Mouse (Mus musculus): ENCODE data around the gene Zfand3. TPM values are rescaled to one million over a fixed set of nuclear protein-coding genes. Genes with fewer than 3 reads are reported as not detected.
A peak's percentile ranks its signal among the peaks of the same experiment; 100 is the strongest.

Gene Zfand3
- total RNA-seq, 2 experiments from 2014 or later, result 9.1 to 16.2 TPM

DNA sequence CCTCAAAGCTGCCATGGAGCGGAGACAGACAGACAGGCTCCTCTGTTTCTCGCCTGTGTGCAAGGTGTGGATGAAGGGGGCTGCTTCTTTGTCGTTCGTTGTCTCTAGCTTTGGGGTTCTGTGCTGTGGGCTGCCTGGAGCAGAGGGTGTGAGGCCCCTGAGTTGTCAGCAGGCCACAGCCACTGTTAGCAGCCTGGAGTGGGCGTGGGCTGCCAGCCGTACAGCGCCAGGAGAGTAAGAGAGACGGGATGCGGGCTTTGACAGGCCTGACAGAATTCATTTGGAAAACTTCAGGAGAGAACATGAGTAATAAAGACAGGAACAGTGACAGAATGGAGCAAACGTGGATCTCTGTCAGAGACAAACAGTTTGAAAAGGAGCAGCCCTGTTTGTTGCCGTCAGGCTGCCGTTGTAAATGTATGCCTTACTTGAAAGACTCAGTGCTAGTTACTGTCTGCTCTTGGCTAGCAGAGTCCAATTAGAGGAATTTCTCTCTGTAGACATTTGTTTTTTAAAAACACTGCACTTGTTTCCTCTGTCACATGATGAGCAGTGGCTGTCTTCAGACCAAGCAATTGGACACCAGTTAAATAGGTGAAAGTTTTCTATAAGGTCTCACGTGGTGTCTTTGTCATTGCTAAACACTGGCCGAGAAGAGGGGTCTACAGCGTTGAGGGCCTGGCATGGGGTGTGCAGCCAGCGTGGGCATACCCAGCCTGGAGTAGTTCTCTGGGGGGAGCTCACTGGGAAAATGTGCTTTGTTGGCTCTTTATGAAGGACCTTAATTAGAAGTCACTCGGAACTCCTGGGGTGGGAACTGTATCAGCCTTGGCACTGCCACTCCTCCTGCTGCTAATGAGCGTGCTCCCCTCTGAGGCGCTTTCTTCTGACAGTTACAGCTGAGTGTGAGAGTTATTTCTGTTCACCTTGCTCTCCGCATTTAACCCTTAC, 183.8 kb downstream of the Zfand3 start:
- no peak for ATAC-seq (replicated peaks; ENCODE audit: poor library complexity)

- no peak for ATAC-seq (replicated peaks; ENCODE audit: poor library complexity)
Measured at GRCm38 (mm10) chr17:30191097-30191640, 186.6 kb downstream of the Zfand3 start.

DNA sequence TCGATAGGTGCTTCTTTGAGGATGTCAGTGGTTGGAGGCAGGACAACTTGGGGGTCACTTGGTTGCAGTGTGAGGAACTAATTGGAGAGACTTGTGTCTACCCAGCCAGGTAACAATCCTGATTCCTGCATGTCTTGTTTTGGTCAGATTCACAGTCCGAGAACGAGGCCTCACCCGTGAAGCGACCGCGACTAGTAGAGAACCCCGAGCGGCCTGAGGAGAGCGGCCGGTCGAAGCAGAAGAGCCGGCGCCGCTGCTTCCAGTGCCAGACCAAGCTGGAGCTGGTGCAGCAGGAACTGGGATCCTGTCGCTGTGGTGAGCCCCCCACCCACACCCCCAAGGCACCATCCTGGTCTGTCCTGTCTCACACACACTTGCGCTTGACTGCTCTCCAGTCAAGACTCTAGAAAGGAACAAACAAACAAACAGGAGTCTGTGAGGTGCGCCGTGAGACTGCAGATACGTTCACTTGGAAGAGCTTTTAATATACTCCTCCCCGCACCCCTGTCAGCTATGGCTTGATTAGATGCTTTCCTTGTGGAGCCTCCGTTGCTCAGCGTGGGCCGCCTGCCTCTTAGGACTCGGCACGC, 188.0 kb downstream of the Zfand3 start:
- ATAC-seq (replicated peaks; ENCODE audit: poor library complexity), result no peak

- no peak for ATAC-seq (replicated peaks; ENCODE audit: poor library complexity)
Measured at GRCm38 (mm10) chr17:30193615-30194014, 189.1 kb downstream of the Zfand3 start.

GRCm38 (mm10) chr17:30194091-30194490, 189.6 kb downstream of the Zfand3 start:
- no peak for ATAC-seq (replicated peaks; ENCODE audit: poor library complexity)

GRCm38 (mm10) chr17:30194629-30195445, 190.3 kb downstream of the Zfand3 start:
- ATAC-seq (replicated peaks; ENCODE audit: poor library complexity), result no peak

GRCm38 (mm10) chr17:30195591-30196183, 191.2 kb downstream of the Zfand3 start:
- ATAC-seq (replicated peaks; ENCODE audit: poor library complexity), result no peak

GRCm38 (mm10) chr17:30196401-30197279, 192.1 kb downstream of the Zfand3 start:
- ATAC-seq (replicated peaks; ENCODE audit: poor library complexity), result 0 out of 2 replicates have a peak, but pooled peaks have one; percentile 15

- peak; percentile 59 for ATAC-seq (replicated peaks; ENCODE audit: poor library complexity)
Measured at GRCm38 (mm10) chr17:30197280-30198030, 192.9 kb downstream of the Zfand3 start.

DNA sequence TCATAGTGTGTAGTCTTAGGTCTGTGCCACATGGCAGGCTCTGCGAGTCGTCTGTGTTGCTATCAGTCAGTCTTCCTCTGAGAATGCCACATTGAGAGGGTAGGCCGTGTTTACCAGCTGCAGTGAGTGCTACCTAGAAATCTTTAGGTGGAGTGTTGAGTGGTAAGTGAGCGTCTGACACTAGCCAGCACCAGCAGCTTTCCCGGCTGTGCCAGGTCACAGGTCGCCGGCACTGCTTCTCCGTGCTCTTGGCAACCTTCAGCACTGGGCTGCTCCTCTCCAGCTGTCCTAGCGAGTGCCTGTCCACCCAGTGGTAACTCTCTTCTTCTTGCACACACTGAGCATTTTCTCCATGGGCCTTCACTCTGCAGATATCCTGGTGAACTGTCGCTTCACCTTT, 193.9 kb downstream of the Zfand3 start:
- no peak for ATAC-seq (replicated peaks; ENCODE audit: poor library complexity)

GRCm38 (mm10) chr17:30199374-30200247, 195.1 kb downstream of the Zfand3 start:
- ATAC-seq (replicated peaks; ENCODE audit: poor library complexity), result no peak

GRCm38 (mm10) chr17:30200283-30200682, 195.8 kb downstream of the Zfand3 start:
- ATAC-seq (replicated peaks; ENCODE audit: poor library complexity), result no peak

DNA sequence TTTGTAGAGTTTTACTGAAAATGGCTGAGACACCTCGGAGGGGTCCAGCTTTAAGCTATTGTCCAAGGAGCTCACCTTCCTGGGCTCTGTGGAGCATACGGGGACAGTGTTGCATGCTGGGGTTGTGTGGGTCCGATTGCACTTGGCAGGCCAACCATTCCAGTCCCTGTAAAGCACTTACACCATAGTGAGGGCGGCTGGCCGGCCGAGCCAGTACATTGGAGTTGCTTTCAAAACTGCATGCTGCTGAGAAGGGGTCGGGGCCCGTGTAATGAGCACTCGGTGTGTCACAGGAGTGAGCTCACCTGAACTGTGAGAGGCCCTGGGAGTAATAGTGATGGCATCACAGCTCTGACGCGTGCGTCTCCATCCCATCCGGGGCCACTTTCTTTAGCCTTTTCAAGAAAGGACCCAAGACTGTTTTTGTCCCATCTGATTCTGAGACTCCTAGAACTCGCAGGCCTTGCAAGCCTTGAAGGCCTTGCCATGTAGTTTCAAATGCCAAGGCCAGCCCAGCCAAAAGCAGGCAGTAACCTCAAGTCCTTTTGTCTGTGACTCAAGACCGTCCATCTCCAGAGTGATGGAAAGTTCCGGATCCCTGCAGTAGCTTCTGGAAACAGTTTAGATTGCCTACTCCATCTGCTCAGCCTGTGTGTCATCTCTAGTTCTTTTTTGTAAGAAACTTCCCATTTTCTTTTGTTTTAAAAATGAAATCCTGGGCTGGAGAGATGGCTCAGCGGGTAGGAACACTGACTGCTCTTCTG, 200.7 kb downstream of the Zfand3 start:
- ATAC-seq (replicated peaks; ENCODE audit: poor library complexity), result no peak

DNA sequence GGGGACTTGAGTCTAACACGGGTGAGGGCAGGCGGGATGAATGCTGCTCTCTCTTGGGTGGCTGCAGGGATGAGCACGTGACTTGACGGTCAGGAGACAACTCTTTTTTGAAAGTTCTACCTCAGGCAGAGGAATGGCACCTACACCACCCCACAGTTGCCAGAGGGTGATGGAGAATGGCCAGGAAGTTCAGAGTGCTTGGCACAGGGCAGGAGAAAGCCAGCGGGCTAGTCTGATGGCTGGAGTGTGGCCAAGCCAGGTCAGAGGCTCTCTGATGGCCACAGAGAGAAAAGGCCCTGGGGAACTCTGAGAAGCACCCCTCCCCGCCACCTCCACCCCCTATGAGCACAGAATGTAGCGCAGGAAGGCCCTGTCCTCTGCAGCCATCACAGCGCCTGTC, 205.7 kb downstream of the Zfand3 start:
- no peak for ATAC-seq (replicated peaks; ENCODE audit: poor library complexity)

- no peak for ATAC-seq (replicated peaks; ENCODE audit: poor library complexity)
Measured at GRCm38 (mm10) chr17:30210936-30211335, 206.4 kb downstream of the Zfand3 start.

DNA sequence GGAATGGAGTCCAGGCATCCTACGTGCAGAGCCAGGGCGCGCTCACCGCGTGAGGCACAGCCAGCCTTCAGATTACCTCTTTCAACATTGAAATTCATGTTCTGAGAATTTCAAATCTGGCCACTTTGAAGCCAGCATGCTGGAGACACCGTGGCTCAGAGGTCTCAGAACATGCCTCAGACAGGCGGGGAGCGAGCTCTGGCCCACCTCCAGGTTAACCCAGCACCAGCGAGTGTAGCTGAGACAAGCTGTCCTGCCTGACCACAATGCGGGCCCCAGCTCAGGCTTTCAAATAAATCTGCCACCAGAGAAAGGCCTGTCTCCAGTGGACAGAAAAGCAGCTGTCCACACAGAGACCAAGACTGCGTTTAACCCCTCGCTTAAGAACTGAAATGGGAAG, 208.1 kb downstream of the Zfand3 start:
- no peak for ATAC-seq (replicated peaks; ENCODE audit: poor library complexity)

DNA sequence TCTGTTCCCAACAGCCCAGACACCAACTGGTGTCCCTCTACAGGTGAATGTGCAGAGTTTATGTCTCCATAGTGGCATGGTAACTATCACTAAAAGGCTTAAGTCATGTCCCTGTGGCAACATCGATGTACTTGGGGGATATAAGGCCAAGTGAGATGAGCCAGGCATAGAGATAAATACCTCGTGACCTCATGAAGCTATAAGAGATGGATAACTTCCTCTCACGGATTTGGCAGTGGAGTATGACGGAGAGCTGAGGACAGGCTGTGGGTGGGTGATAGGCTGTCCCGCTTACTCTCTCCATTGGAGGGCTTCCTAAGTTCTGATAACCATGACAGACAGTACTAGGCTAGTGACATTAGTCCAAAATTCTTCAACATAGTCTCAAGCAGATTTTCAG, 208.8 kb downstream of the Zfand3 start:
- no peak for ATAC-seq (replicated peaks; ENCODE audit: poor library complexity)

All from megakaryocyte progenitor cell, adult 5-6 weeks (primary cell).